Mouse (Mus musculus) gastrocnemius, adult 2 months (tissue): ENCODE results near the gene Ugt1a6a. TPM values are rescaled to one million over a fixed set of nuclear protein-coding genes. Genes with fewer than 3 reads are reported as not detected.

Experiments used
- DNase-seq: peaks from one replicate; pipeline ENCODE4 v3.0.0; 2022
- H3K27ac ChIP-seq: fragments of 200-600 bp; 2 replicates; pipeline ENCODE4 v1.8.1; 2022; ENCODE audit warnings: mild to moderate bottlenecking
- H3K4me3 ChIP-seq: fragments of 200-600 bp; 2 replicates; pipeline ENCODE4 v1.8.1; 2022; ENCODE audit warnings: mild to moderate bottlenecking, moderate library complexity
- CTCF ChIP-seq: fragments of 200-600 bp; IDR thresholded peaks from 2 replicates; pipeline ENCODE4 v1.8.1; 2022; ENCODE audit warnings: antibody characterized with exemption, mild to moderate bottlenecking, moderate library complexity
- intact Hi-C: fragments of 180-260 bp; cut with DNase I; formaldehyde crosslinking; loops from one replicate; pipeline ENCODE4 v1.15.1; 2025
- total RNA-seq, 2 experiments: library from RNA; stranded (reverse); gene quantifications; 2 replicates each; pipeline ENCODE4 v1.2.3; 2021

Ugt1a6a gene
- total RNA-seq, 2 experiments from 2014 or later: 0.10 to 0.45 TPM

- no peak for DNase-seq
- TF ChIP-seq CTCF: no peak
- Histone ChIP-seq H3K4me3 (no peak overlapping the region), H3K27ac (no peak overlapping the region)
- intact Hi-C loops: no loop called here
Measured at GRCm38 (mm10) chr1:88246386-88246785, 111.8 kb downstream of the Ugt1a6a start.

GRCm38 (mm10) chr1:88247660-88248059 is 113.1 kb downstream of the Ugt1a6a start:
- DNase-seq: no peak

GRCm38 (mm10) chr1:88248658-88249057 is 114.0 kb downstream of the Ugt1a6a start:
- H3K27ac ChIP-seq: no peak overlapping the region
- intact Hi-C loops: no loop called here
- DNase-seq: no peak
- TF ChIP-seq CTCF: no peak
- H3K4me3 ChIP-seq: no peak overlapping the region

More at GRCm38 (mm10) chr1:88247660-88248059, 113.1 kb downstream of the Ugt1a6a start:
- H3K4me3 ChIP-seq: no peak overlapping the region
- no peak for TF ChIP-seq CTCF
- no peak overlapping the region for H3K27ac ChIP-seq
- intact Hi-C loops: no loop called here

DNA sequence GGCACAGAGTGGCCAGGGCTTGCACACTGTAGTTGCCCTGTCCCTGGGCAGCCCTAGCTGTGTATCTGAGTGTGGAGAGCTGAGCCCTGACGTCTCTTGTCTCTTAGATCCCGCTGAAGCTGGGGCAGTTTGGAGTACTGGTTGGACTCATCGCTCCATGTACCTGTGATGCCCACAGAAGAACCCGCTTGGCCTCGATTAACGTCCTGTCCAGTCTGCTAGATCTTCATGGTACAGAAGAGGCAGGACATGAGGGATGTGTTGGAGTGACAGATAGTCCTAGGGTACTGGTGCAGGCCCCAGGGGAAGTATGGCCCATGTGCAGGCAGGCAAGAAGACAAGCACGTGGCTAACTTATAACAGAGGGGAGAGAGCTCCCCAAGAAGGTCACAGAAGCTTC is 115.0 kb downstream of the Ugt1a6a start:
- no peak for DNase-seq
- TF ChIP-seq CTCF: no peak
- intact Hi-C loops: no loop called here
- H3K4me3 ChIP-seq: no peak overlapping the region
- H3K27ac ChIP-seq: no peak overlapping the region

- TF ChIP-seq CTCF: no peak
- intact Hi-C loops: no loop called here
- H3K27ac ChIP-seq: no peak overlapping the region
- DNase-seq: no peak
- H3K4me3 ChIP-seq: no peak overlapping the region
Measured at GRCm38 (mm10) chr1:88250023-88250422, 115.4 kb downstream of the Ugt1a6a start.

DNA sequence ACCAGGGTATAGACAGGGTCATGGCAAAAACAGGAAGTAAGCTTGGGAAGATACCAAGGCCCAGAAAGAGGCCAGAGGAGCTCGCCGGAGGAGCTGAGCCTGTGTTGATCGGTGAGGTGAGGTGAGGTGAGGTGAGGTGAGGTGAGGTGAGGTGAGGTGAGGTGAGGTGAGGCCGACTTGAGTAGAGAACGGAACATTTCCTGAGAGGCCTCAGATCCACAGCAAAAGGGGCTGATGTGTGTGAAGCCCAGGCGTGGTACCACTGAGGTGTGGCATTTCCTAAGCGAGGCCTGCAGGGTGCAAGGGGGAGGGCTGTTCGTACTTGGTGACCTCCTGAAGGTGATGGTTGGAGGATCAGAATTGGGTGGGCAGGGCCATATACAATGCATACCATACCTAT is 118.5 kb downstream of the Ugt1a6a start:
- H3K27ac ChIP-seq: no peak overlapping the region
- TF ChIP-seq CTCF: no peak
- intact Hi-C loops: no loop called here

DNA sequence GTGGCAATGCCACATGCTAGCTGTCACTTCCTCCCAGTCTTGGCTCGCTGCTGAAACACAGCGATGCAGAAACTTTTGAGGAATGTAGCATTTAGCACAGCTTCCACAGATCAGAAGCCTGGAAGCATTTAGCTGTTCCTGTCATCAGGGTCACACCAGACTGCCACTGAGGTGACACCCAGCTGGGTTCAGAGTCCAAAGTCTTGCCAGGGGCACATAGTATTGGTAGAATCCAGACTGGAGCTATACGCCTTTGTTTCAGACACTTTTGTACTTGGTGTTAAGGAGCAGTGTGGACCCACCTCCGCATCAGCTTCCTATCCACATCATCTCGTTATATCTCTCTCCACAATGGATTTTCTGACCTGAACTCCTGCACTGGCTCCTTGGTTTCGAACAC is 118.9 kb downstream of the Ugt1a6a start:
- Histone ChIP-seq H3K27ac (no peak overlapping the region), H3K4me3 (no peak overlapping the region)
- TF ChIP-seq CTCF: no peak
- intact Hi-C loops: no loop called here
- DNase-seq: no peak

More for the DNA sequence above, 118.5 kb downstream of the Ugt1a6a start:
- DNase-seq: no peak
- H3K4me3 ChIP-seq: no peak overlapping the region

DNA sequence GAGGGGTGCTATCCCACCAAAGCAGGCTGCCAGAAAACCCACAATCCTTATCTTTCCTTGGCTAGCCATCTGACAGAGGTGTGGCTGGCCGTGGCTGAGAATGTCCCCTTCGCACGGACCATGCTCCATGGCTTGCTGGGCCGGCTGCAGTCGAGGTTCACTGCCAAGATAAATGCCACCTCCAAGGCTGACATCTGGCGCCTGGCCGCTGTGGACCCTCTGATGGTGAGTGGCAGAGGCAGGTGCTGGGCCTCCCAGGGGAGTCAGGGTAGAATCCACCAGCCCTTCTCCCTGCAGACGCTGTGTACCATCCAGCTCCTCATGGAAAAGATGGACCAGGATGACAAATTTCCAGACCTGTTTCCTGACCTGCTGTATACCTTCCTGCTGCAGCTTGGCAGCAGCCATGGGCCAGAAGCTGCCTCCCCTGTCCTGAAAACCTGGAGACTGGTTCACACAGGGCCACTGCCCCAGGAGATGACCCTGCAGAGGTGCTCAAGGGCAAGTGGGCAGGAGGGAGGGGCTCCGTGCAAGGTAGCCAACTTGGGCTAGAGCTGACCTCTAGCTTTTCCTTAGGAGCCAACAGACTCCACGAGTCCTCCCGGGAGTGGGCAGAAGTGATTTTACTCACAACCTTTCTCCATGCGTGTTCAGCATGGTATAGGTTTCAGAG is 120.3 kb downstream of the Ugt1a6a start:
- no peak overlapping the region for H3K27ac ChIP-seq
- no peak for TF ChIP-seq CTCF
- intact Hi-C loops: no loop called here
- no peak overlapping the region for H3K4me3 ChIP-seq
- DNase-seq: no peak

GRCm38 (mm10) chr1:88255466-88255857 is 120.9 kb downstream of the Ugt1a6a start:
- no peak for TF ChIP-seq CTCF
- DNase-seq: no peak
- Histone ChIP-seq H3K27ac (no peak overlapping the region), H3K4me3 (no peak overlapping the region)
- intact Hi-C loops: no loop called here

GRCm38 (mm10) chr1:88255989-88256754 is 121.6 kb downstream of the Ugt1a6a start:
- no peak for TF ChIP-seq CTCF
- no peak overlapping the region for H3K4me3 ChIP-seq
- H3K27ac ChIP-seq: no peak overlapping the region
- peak; percentile 41 for DNase-seq
- intact Hi-C loops: no loop called here

GRCm38 (mm10) chr1:88256886-88257663 is 122.5 kb downstream of the Ugt1a6a start:
- Histone ChIP-seq H3K27ac (no peak overlapping the region), H3K4me3 (no peak overlapping the region)
- intact Hi-C loops: no loop called here
- no peak for DNase-seq
- no peak for TF ChIP-seq CTCF

- DNase-seq: no peak
- intact Hi-C loops: no loop called here
- TF ChIP-seq CTCF: no peak
- H3K27ac ChIP-seq: no peak overlapping the region
- no peak overlapping the region for H3K4me3 ChIP-seq
Measured at GRCm38 (mm10) chr1:88257681-88258080, 123.1 kb downstream of the Ugt1a6a start.

DNA sequence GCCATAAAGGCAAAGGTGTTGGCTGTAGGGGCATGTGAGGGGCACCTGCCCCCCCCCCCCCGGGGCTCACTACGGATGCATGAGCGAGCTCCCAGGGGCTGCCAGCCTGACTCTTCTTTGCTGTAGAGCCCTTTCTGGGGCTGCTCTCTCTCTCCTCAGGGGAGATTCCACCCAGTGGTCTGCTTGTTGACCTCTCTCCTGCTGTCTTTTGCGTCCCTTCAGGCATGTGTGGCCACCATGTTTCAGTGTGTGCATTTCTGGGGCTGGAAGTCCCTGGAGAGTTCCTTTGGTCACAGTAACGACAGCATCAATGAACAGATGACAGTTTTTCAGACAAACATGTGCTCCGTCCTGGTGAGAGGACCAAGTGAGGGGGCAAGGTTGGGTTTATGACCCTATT is 123.8 kb downstream of the Ugt1a6a start:
- Histone ChIP-seq H3K27ac (no peak overlapping the region), H3K4me3 (no peak overlapping the region)
- DNase-seq: no peak
- intact Hi-C loops: no loop called here
- no peak for TF ChIP-seq CTCF
